Mouse (Mus musculus) left cerebral cortex, postnatal 36 days (tissue): Measurements from ENCODE around the gene Ncapg2. TPM values are rescaled to one million over a fixed set of nuclear protein-coding genes. Genes with fewer than 3 reads are reported as not detected.

ENCODE experiments used
- DNase-seq, 2 experiments: peaks; one replicate each; pipeline ENCODE4 v3.0.0; 2021 to 2022; ENCODE audit warnings: low spot score in 2 of 2, mixed read lengths in 1 of 2
- intact Hi-C: fragments of 180-260 bp; cut with DNase I; formaldehyde crosslinking; loops from one replicate; pipeline ENCODE4 v1.15.1; 2025
- total RNA-seq, 2 experiments: library from RNA; stranded (reverse); gene quantifications; 2 replicates each; pipeline ENCODE4 v1.2.3; 2021

Ncapg2 gene
- total RNA-seq, 2 experiments from 2014 or later: 6.0 to 6.3 TPM

GRCm38 (mm10) chr12:116500652-116501051 lies 95.5 kb downstream of the Ncapg2 start:
- intact Hi-C loops: no loop called here

GRCm38 (mm10) chr12:116512482-116512881 lies 107.3 kb downstream of the Ncapg2 start:
- no peak for DNase-seq
- intact Hi-C loops: no loop called here

More at GRCm38 (mm10) chr12:116500652-116501051, 95.5 kb downstream of the Ncapg2 start:
- DNase-seq: no peak

Other genes with a start within 250 kb of the Ncapg2 start
- 10 to 100 TPM; 15.4 to 23.8 TPM for gene Wdr60, start 142.4 kb upstream of the Ncapg2 start, total RNA-seq
- gene Gm11027, start 130.0 kb upstream of the Ncapg2 start, total RNA-seq: not detected
- gene Esyt2, start 124.2 kb upstream of the Ncapg2 start, total RNA-seq: 10 to 100 TPM; 48.8 to 70.1 TPM
- 100 to 1,000 TPM; 356 to 375 TPM for gene Ptprn2, start 80.3 kb downstream of the Ncapg2 start, total RNA-seq